Mouse (Mus musculus) embryonic fibroblast, embryonic 13.5 days (primary cell): ENCODE results near the gene Ncoa1.

Source experiments
- CTCF ChIP-seq: IDR thresholded peaks from 2 replicates; pipeline ENCODE4 v1.5.1; 2011; ENCODE audit warnings: mild to moderate bottlenecking, control low read depth, low read length, moderate library complexity, borderline replicate concordance; ENCODE audit not compliant: insufficient read depth
- POLR2A ChIP-seq: IDR thresholded peaks from 2 replicates; pipeline ENCODE4 v1.6.1; 2011; ENCODE audit warnings: low read depth, mild to moderate bottlenecking, control low read depth, low read length, moderate library complexity

GRCm38 (mm10) chr12:4523208-4523607 is 46.2 kb upstream of the Ncoa1 start:
- no peak for TF ChIP-seq CTCF
- no peak for TF ChIP-seq POLR2A
